Mouse (Mus musculus): ENCODE measurements around the gene Cobl.

Gene Cobl

DNA sequence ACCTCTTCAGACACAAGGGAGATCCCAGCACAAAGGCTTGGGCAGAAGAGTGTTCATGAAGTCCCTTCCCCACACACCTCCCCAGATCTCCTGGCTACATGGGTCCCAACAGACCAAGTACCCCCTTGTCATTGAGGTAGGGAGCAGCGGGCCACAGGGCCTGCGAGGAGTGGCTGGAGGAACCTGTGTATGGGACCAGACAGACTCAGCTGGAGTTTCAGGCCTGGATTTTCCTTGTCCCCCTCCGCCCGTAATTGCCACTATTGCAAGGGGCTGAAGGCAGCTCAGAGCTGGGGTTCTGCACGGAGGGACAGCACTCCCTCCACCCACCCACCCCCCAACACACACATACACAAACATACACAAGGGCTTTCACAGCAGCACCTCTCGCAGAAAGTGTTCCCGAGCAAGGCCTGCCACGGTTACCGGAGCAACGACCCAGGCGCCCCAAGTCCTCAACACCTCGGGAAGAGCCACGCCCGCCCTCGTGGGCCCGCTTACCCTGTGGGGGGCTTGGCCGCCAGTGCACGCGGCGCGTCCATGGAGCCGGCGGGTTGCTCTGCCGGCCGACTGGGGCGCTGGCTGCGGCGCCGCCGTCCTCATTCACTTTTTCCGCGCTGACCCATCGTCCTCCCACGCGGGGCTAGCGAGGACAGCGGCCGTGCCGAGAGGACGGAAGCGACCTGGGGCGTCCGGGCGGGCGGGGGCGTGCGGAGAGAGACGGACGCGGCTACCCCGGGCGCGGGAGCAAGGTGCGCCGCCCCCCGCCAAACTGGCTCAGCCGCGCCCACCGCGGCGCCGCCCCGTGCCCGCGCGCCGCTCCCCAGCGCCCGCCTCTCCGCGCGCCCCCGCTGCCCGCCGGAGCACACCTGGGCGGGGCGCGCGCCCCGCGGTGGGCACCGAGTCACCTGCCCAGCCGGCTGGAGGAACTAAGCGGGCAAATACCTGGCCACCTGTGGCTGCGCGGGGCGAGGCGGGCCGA is at the start of gene Cobl:
Cobl (minus strand) TSS at position 780 of the 982 bp plus-strand sequence.
- DNase-seq (ENCODE audit: low read depth, low spot score): no peak

- no peak for DNase-seq (ENCODE audit: low read depth, low spot score)
Observed at GRCm38 (mm10) chr11:12513796-12514195, 49.0 kb upstream of the Cobl start.

GRCm38 (mm10) chr11:12506371-12506890 is 41.7 kb upstream of the Cobl start:
- DNase-seq (ENCODE audit: low read depth, low spot score): no peak

- DNase-seq (ENCODE audit: low read depth, low spot score): no peak
Observed at GRCm38 (mm10) chr11:12503756-12504155, 39.0 kb upstream of the Cobl start.

GRCm38 (mm10) chr11:12501721-12502120 is 37.0 kb upstream of the Cobl start:
- DNase-seq (ENCODE audit: low read depth, low spot score): no peak

- DNase-seq (ENCODE audit: low read depth, low spot score): no peak
Observed at GRCm38 (mm10) chr11:12493791-12494190, 29.0 kb upstream of the Cobl start.

- DNase-seq (ENCODE audit: low read depth, low spot score): no peak
Observed at GRCm38 (mm10) chr11:12479856-12480403, 15.2 kb upstream of the Cobl start.

- no peak for DNase-seq (ENCODE audit: low read depth, low spot score)
Observed at GRCm38 (mm10) chr11:12474299-12474935, 9.7 kb upstream of the Cobl start.

- DNase-seq (ENCODE audit: low read depth, low spot score): no peak
Observed at GRCm38 (mm10) chr11:12473625-12474298, 9.0 kb upstream of the Cobl start.

DNA sequence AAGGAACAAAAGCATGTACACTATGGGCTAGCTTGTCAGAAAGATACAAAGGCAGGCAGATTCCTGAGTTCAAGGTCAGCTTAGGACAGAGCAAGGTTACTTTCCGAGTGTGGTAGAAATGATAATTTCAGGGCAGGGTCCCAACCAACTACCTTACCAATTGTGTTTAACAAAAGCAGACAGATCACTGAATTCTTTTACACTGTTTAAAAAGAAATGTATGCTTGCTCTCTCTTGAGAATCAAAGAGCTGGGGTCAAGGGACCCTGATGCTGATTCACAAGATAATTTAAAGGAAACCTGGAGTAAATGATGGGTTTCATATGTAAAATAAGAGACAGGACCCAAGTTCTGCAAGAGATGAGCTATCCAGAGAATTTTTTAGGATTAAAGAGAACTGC is 4.9 kb upstream of the Cobl start:
- no peak for DNase-seq (ENCODE audit: low read depth, low spot score)

GRCm38 (mm10) chr11:12468661-12469060 is 3.9 kb upstream of the Cobl start:
- DNase-seq (ENCODE audit: low read depth, low spot score): no peak

- no peak for DNase-seq (ENCODE audit: low read depth, low spot score)
Observed at GRCm38 (mm10) chr11:12467836-12468235, 3.1 kb upstream of the Cobl start.

GRCm38 (mm10) chr11:12467217-12467616 is 2.5 kb upstream of the Cobl start:
- DNase-seq (ENCODE audit: low read depth, low spot score): no peak

DNA sequence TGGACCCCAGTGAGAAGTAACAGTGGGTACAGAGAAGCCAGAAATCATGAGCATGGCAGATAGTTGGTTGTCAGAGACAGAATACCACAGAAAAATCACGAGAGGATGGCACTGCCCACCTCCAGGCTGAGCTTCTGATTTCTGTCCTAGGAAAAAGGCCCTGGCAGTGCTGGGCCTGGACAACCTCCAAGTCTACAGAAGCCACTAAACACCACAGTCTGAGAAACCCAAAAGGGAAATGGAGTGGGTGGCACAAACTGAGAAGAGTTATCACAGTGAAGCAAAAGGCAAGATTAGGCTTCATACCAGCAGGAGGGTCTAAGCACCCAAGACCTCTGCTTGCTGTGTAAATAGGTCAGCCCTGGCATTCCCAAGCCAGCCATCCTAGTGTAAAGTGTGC is 1.8 kb upstream of the Cobl start:
- DNase-seq (ENCODE audit: low read depth, low spot score): no peak

DNA sequence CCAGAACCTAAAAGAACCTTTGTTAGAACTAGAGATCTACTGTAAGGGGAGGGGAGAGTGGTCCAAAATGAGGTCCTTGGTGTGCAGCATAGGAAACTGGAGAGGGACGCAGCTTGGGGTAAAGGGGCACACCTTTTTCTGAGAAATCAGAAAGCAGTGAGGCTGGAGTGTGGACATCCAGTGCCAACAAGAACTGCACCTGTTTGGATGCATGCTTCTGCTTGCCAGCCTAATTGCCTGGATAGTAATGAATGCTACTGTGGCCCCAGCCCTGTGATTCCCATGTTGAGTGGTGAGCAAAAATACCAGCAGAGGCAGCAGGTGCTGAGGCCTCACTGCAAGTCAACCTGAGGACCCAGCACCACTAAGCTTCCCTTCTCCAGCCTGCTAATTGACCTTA is 469 bp upstream of the Cobl start:
- DNase-seq (ENCODE audit: low read depth, low spot score): no peak

GRCm38 (mm10) chr11:12463615-12464170 is 1.1 kb downstream of the Cobl start:
- DNase-seq (ENCODE audit: low read depth, low spot score): no peak

DNA sequence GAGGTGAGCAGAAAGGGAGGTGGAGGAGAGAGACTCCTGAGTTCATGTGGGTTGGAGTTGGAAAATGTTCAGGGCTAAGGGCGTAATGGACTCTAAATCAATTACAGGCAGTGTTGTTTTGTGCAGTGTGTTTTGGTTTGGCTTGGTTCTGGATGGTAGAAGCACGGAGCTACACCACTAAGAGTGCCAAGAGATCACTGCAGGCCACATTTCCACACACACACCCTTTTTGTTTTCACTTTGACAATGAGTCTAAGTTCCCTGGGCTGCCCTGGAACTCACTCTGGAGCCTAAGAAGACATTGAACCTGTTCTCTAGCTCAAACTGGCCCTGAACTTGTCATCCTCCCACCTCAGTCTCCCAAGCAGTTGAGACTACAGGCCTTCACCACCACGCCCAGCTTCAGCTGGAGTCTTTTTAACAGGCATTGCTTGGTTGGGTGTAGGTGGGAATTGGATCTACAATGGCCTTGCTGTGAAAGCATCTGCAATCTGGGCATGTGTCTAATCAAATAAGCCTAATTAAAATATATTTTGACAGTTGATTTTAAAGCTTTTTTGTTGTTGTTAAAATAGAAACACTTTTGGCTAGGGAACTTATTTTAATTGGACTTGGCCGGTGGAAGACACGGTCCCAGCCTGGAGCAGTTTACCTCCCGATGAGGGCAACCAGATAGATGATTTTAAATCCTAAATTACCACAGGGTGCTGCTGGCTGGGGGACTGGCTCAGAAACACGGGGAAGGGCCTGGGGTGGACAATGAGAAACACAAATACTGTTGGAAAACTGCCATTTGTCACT is 4.8 kb downstream of the Cobl start:
- DNase-seq (ENCODE audit: low read depth, low spot score): no peak

- DNase-seq (ENCODE audit: low read depth, low spot score): no peak
Observed at GRCm38 (mm10) chr11:12458814-12459213, 5.9 kb downstream of the Cobl start.

DNA sequence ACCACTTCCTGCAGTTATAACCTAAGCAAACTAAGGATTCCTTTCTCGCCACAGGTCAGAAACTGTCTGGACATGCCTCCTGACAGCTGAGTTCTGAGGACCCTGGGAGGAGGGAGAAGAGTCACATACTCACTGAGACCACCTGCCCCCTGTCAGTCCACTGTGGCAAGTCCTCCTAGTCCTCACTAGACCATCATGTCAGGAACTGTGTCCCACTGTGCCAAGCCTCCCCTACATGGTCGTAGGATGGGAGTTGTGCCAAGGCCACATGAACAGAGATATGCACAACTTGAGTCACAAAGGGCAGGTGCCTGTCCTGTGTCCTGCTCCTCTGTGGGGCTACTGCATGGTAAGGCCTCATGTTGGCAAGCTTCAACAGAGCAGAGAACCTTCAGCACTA is 6.4 kb downstream of the Cobl start:
- DNase-seq (ENCODE audit: low read depth, low spot score): no peak

GRCm38 (mm10) chr11:12448101-12448500 is 16.7 kb downstream of the Cobl start:
- DNase-seq (ENCODE audit: low read depth, low spot score): no peak

- DNase-seq (ENCODE audit: low read depth, low spot score): no peak
Observed at GRCm38 (mm10) chr11:12445222-12445621, 19.5 kb downstream of the Cobl start.

Data from CD4-positive, CD25-positive, alpha-beta regulatory T cell, adult 2 months (primary cell).